Mouse (Mus musculus) brain, embryonic 18.5 days (tissue): ENCODE data around the gene Myl7.
A peak's percentile ranks its signal among the peaks of the same experiment; 100 is the strongest.

Experiments
- DNase-seq: peaks from one replicate; pipeline ENCODE4 v3.0.0-alpha.2; 2012; ENCODE audit warnings: low read depth, low spot score

The Myl7 gene

DNA sequence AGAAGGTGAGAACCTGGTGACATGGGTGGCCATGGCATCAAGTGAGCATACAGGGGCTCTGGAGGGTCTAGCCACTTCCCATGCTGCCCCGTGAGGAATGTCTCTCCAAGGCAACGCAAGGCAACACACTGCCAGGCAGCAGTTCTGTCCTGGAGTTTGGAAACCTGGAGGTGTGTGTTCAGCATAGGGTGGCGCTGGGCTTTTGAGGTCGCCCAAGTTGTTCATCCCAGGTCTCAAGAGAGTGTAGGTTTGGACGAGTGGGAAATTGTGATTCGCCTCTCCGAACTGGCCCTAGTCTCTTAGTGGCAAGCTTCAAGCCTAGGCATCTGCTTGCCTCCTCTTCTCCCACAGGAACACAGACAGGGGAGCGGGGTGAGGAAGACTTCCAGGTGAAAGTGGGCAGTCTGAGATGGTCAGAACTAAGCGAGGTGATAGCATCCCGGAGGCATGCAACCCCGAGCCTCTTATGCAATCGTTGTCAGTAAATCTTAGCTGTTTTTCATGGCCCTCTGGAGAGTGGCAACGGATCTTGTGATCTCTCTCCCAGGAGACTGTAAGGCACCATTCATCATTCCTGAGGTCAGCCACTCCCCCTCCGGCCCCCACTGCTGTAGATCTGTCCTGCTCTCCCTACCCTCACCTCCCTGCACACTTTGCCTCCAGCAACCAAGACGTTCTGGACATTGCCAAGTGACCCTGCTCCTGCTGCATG is 36.0 kb downstream of the Myl7 start:
- DNase-seq: no peak

DNA sequence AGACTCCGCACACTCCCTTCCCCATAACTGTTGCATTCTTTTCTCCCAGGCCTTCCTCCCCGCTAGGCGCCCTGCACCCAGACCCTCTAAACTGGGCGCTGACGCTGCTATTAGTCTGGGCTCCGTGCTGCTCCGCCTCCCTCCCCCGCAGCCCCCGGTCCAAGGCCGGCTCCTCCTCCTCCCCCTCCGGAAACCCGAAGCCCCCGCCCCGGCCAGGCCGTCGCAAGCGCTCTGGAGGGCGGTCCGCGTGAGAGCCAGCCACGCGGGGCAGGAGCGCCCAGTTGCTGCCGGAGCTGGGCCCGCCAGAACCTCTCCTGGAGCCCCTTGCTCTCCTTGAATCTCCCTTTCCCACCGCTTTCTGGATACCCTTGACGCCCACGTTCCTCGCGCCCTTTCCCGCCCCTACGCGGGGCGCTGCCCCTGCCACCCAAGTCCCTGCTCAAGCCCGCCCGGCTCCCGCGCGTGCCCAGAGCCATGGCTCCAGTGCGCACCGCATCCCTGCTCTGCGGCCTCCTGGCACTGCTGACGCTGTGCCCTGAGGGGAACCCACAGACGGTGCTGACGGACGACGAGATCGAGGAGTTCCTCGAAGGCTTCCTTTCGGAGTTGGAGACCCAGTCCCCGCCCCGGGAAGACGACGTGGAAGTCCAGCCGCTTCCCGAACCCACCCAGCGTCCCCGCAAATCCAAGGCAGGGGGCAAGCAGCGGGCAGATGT is 36.7 kb downstream of the Myl7 start, which contains the start of gene Aebp1:
Gene Aebp1, plus strand, starts transcription at position 270 of the 716 bp plus-strand sequence.
- no peak for DNase-seq

DNA sequence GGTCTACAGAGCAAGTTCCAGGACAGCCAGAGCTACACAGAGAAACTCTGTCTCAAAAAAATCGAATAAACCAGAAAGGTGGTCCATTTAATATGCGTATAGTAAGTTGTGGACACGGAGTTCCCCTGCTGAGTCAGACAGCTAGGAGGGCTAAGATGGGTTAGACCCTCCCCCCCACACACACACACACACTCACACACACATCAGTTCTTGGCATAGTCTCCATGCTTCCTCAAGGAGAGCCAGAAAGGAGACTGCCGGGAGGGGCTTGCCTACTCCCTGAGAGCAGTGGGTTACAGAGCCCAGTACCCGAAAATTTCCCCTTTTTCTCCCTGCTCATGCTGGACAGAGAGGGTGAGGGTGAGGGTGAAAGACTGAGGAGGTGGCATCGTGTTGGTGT is 37.9 kb downstream of the Myl7 start:
- DNase-seq: no peak

DNA sequence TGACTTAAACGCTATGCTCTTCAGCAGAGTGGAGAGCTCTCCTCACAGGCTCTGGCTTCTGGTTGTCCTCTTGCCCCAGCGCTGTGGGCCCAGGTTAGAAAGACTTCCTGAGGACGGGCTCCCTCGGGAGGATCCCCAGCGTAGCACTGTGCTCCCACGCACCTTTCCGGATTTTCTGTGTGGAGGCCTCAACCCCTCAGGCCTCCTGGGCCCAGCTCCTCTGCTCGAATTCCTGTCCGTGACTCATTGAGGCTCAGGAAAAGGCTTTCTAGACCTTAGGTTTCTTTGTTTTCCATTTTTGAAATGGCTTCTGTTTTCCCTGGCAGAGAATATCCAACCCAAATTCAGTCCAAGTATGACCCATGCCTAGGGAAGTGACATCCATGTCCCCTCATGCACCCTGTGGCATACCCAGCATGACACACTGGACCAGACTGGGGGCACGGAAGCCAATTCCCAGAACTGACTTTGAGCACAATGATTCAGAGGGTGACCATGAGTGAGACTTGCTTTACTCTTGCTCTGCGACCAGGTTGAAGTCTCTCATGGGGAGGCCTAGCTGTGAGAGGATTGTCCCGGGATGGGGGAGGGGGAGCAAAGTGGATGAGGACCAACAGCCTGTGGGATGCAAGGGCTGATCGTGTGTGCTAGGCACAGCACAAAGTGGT is 38.6 kb downstream of the Myl7 start:
- DNase-seq: no peak

DNA sequence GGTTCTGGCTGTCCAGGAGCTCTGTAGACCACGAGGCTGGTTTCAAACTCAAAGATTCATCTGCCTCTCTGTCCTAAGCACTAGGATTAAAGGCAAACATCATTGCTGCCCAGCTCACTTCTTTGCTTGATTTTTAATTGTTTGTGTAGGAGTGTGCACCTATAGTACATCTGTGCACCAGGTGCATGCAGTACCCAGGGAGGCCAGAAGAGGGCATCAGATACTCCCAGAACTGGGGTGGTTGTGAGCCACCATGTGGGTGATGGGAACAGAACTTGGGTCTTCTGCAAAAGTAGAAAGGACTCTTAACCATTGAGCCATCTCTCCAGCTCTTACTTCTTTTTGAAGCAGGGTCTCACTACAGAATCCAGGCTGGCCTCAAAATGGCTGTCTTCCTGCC is 39.9 kb downstream of the Myl7 start:
- no peak for DNase-seq

DNA sequence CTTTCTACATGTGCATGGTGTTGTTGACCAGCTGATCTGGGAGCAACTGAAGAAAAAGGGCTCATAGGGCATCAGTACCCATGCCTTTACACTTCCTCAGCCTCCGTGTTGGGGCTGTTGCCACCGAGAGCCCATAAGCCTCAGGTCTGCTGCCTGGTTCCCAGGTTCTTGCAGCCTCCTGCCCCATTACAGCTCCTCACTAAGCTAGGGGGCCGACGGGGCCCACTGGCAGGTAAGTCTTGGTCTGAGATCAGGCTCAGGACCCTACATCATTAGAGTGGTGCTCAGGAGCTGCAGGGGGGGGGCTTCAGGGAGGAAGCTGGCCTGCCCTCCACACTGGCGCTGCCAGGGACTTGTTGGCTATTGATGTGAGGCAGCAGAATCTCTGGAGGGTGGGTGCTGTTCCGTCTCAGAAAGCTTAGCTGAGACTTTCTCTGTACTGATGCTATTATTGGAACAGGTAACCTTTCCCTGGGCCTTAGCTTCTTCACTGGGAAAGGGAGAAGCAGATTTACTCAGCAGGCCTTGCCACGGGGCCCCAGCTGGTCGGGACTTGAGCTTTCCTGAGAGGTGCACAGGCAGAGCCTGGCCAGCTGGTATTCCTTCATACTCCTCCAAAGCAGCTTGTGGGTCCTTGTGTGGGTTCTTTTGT is 42.0 kb downstream of the Myl7 start:
- DNase-seq: no peak

DNA sequence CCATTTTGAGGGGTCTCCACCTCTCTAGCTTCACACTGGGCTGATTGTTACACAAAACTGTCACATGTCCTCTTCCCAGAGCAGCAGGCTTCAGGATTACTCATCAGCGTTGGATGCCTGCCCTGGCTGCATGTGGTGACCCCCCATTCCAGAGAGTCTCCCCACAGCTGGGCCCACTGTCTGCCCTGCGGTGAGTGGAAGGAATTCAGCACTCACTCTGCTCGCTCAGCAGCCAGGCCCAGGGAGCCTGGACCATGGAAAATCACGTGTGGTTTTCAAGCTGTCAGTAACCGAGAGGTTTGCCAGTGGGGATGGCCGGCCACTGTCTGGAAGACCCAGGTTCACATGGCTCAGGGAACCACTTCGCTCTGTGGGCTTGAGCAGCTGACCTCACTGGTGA is 42.7 kb downstream of the Myl7 start:
- DNase-seq: no peak

DNA sequence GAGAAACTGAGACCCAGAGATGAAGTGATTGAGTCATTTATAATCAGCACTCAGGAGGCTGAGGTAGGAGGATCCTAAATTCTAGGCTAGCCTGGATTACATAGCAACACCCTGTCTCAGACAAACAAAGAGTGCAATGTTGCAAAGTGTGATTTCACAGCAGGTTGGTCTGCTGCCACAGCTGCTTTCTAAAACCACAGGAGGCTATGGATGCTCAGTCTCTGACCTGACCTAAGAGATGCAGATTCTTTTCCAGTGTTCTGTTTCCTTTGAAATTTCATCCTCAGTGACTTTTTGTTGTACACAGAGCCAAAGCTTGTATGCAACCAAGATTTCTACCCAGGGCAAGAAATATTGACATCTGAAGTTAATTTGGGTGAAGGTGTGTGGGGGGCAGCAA is 43.1 kb downstream of the Myl7 start:
- DNase-seq: no peak

DNA sequence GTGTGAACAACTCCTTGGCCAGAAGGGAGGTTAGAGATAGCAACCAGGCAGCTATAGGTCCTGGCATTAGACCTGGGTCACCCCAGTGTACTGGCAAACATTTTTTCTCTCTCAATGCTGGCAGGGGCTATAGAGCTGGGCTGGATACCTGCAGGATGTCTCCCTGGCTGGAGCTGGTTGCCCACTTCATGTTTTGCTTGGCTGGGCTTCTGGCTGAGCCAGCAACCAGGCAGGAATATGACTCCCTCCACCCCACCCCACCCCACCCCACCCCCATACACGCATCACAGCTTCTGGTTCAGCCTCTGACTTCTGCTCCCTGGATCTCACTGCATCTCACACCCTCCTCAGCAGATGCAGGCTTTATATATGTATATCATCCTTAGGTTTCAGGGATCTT is 46.3 kb downstream of the Myl7 start:
- no peak for DNase-seq

DNA sequence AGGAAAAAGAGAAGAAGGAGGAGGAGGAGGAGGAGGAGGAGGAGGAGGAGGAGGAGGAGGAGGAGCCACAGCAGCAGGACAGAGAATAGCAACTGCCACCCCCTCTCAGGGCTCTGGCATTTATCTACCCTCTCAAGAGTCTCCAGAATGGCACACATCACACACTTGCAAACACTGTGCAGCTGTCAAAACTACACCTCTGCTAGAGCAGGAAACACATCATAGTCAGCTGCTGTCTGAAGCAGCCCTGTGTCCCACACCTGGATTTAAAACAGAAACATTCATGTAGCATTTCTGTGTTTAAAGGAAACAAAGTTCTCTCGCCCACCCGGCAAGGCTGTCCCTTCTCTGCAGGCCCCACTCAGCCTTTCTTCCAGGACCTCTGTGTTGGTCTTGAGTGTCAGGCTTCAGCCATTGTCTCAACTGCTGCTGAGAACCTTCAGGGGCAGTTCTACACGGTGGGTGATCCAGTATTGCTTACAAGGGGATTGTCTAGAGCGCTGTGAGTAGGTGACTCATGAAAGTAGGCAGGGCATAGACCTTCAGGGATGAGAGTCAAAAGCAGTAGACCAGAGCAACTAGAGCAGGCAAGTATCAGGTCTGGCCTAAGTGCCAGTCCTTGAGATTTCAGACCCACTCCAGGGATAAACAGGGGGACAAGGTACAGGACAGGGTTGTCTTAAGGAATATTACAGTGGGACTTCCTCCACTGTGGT is 47.4 kb downstream of the Myl7 start:
- no peak for DNase-seq

DNA sequence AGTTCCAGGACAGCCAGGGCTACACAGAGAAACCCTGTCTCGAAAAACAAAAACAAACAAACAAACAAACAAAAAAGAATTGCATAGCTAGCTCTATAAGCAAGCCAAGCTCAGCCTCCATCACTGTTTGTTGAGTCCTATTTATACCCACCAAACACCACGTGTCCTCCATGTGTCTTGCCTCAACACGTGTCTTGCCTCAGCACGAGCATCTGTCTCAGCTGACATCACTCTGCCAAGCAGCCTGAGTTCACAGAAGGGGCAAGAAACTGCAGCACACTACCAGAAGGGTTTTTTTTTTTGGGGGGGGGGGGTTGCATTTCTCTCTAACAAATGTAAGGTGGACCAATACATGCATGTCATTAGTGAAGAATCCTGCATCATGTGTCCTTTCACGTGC is 48.1 kb downstream of the Myl7 start:
- no peak for DNase-seq

DNA sequence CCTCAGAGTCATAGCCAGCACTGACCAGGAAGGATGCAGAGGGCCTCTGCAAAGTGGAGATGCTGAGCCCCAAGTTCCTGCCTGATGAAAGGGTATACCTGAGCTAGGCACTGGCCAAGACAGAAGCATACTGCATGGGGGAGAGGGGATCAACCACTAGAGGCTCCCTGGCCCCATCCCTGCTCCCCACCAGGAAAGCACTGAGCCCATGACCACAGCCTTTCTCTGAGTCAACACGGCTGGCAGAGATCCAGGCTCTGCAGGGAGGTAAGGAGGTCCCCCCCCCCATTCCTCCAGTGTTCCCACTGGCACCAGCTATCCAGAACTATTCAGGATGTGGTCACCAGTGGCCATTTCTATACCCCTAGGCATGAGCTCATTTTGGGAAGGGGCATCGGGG is 49.3 kb downstream of the Myl7 start:
- DNase-seq: no peak

DNA sequence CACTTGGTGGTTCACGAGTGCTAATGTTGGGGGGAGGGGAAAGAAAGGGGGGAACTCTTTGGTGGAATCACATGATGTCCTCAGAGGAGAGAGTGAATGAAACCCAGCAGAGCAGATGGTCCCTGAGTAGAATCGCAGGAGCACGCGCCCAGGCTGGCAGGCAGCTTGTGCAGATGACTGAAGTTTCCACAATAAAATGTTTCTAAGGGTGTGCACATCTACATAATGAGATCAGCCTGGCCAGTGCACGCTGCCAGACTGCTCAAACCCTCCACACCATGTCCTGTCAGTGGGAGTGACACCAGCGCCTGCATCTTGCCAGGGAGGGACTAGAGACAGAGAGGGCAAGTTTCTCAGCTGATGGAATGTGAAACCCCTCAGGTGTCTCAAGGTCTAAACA is 49.8 kb downstream of the Myl7 start:
- peak; percentile 50 for DNase-seq

DNA sequence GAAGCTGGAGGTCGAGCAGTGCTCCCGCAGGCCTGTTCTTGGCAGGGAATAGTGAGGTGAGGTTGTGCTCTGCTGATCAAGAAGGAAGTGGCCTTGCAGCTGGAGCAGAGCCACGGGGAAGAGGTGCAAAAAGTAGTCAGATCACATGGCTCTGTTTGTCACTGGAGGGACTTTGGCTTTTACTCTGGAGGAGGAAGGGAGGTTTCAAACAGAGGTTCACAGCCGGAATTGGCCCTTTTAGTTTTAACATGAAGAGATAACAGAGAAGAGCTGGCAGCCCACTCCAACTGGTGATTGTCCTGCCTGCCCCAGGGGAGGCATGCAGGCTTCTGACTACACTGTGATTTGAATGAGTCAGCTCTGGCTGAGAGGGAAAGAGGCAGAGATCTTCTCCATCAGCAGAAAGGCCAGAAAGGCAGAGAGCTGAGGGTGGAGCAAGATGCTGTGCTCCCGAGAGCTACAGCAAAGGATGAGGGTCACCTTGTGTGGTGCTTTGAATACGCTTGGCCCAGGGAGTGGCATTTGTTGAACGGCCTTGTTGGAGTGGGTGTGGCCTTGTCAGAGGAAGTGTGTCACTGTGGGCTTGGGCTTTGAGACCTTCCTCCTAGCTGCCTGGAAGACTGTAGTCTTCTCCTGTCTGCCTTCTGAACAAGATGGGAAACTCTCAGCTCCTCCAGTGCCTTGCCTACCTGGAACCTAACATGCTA is 51.8 kb downstream of the Myl7 start:
- DNase-seq: no peak
